Mouse (Mus musculus) CH12.LX (cell line): ENCODE results near the gene Sec22a. TPM values are rescaled to one million over a fixed set of nuclear protein-coding genes. Genes with fewer than 3 reads are reported as not detected.

Source experiments
- DNase-seq: peaks from one replicate; pipeline ENCODE4 v3.0.0-alpha.2; 2013; ENCODE audit errors: extremely low read depth
- H3K27ac ChIP-seq: 2 replicates; pipeline ENCODE4 v1.5.1; 2012; ENCODE audit warnings: low read depth, mild to moderate bottlenecking, control low read depth, moderate library complexity; ENCODE audit not compliant: insufficient read depth
- H3K27me3 ChIP-seq: replicated peaks from 2 replicates; pipeline ENCODE3; 2012; ENCODE audit warnings: inconsistent platforms
- H3K36me3 ChIP-seq, 2 experiments: replicated peaks in 1 of 2; 2 replicates each; pipeline versions ENCODE3 to v1.6.1; 2012; ENCODE audit warnings: inconsistent platforms in 1 of 2, low read length in 1 of 2, mild to moderate bottlenecking in 1 of 2, mixed read lengths in 1 of 2, moderate library complexity in 1 of 2; ENCODE audit not compliant: control insufficient read depth in 1 of 2, insufficient read depth in 1 of 2
- H3K4me1 ChIP-seq, 2 experiments: 2 replicates each; pipeline ENCODE4 v1.6.1; 2012; ENCODE audit warnings: inconsistent platforms in 1 of 2, moderate library complexity in 1 of 2; ENCODE audit not compliant: insufficient read depth in 2 of 2, control insufficient read depth in 1 of 2
- H3K4me2 ChIP-seq: 2 replicates; pipeline ENCODE4 v1.6.1; 2012; ENCODE audit warnings: low read depth, mild to moderate bottlenecking, control low read depth; ENCODE audit not compliant: poor library complexity, insufficient read depth, severe bottlenecking
- H3K4me3 ChIP-seq, 3 experiments: fragments of 150-350 bp in 1 of 3; sonication (generic) in 1 of 3; replicated peaks in 1 of 3; 2 replicates each; pipeline versions ENCODE3 to v1.5.1; 2011 to 2012; ENCODE audit warnings: low read depth in 2 of 3, low read length in 2 of 3, mild to moderate bottlenecking in 2 of 3, moderate library complexity in 2 of 3, control low read depth in 1 of 3, improper control_type of control experiment in 1 of 3, inconsistent platforms in 1 of 3, mixed read lengths in 1 of 3; ENCODE audit not compliant: poor library complexity in 1 of 3
- H3K79me2 ChIP-seq: replicated peaks from 2 replicates; pipeline ENCODE4 v1.6.1; 2012; ENCODE audit warnings: mild to moderate bottlenecking, moderate library complexity; ENCODE audit not compliant: control insufficient read depth, poor library complexity, insufficient read depth, severe bottlenecking; ENCODE audit errors: extremely low read depth
- H3K9ac ChIP-seq: 2 replicates; pipeline ENCODE4 v1.6.1; 2012; ENCODE audit warnings: low read depth, mild to moderate bottlenecking, control low read depth, moderate library complexity; ENCODE audit not compliant: insufficient read depth
- H3K9me3 ChIP-seq: replicated peaks from 2 replicates; pipeline ENCODE3; 2012; ENCODE audit warnings: low read length, inconsistent platforms, mixed read lengths
- CHD1 ChIP-seq: IDR thresholded peaks from 2 replicates; pipeline ENCODE4 v1.6.1; 2012; ENCODE audit warnings: low read depth, low read length, improper control_type of control experiment, inconsistent platforms
- CHD2 ChIP-seq: IDR thresholded peaks from 2 replicates; pipeline ENCODE4 v1.6.1; 2011; ENCODE audit warnings: low read length, improper control_type of control experiment
- E2F4 ChIP-seq: IDR thresholded peaks from 2 replicates; pipeline ENCODE4 v1.6.1; 2011; ENCODE audit warnings: low read depth, low read length, improper control_type of control experiment; ENCODE audit not compliant: insufficient replicate concordance
- GABPA ChIP-seq: IDR thresholded peaks from 2 replicates; pipeline ENCODE4 v1.6.1; 2012; ENCODE audit warnings: low read depth, low read length, improper control_type of control experiment, inconsistent platforms; ENCODE audit not compliant: insufficient replicate concordance
- HCFC1 ChIP-seq: IDR thresholded peaks from 2 replicates; pipeline ENCODE4 v1.6.1; 2012; ENCODE audit warnings: low read depth, mild to moderate bottlenecking, inconsistent platforms, low read length, improper control_type of control experiment
- IRF4 ChIP-seq: IDR thresholded peaks from 2 replicates; pipeline ENCODE4 v1.6.1; 2014; ENCODE audit warnings: low read depth, mild to moderate bottlenecking, inconsistent platforms, low read length, improper control_type of control experiment
- JUND ChIP-seq: conservative IDR thresholded peaks from 2 replicates; pipeline ENCODE4 v1.6.1; 2011; ENCODE audit warnings: low read depth, low read length, improper control_type of control experiment
- KAT2A ChIP-seq: IDR thresholded peaks from 2 replicates; pipeline ENCODE4 v1.6.1; 2012; ENCODE audit warnings: low read length, improper control_type of control experiment, inconsistent platforms; ENCODE audit not compliant: insufficient replicate concordance
- MYC ChIP-seq: IDR thresholded peaks from 2 replicates; pipeline ENCODE4 v1.6.1; 2011; ENCODE audit warnings: low read depth, mild to moderate bottlenecking, improper control_type of control experiment, low read length
- NELFE ChIP-seq: IDR thresholded peaks from 2 replicates; pipeline ENCODE4 v1.6.1; 2011; ENCODE audit warnings: low read depth, low read length, improper control_type of control experiment
- PAX5 ChIP-seq: IDR thresholded peaks from 2 replicates; pipeline ENCODE4 v1.6.1; 2012; ENCODE audit warnings: low read length, inconsistent platforms, mixed read lengths
- POLR2A ChIP-seq: IDR thresholded peaks from 2 replicates; pipeline ENCODE4 v1.6.1; 2011; ENCODE audit warnings: low read depth, mild to moderate bottlenecking, improper control_type of control experiment, low read length
- RAD21 ChIP-seq: IDR thresholded peaks from 2 replicates; pipeline ENCODE4 v1.6.1; 2011; ENCODE audit warnings: low read depth, mild to moderate bottlenecking, low read length, improper control_type of control experiment, moderate library complexity
- RCOR1 ChIP-seq: conservative IDR thresholded peaks from 2 replicates; pipeline ENCODE4 v1.6.1; 2012; ENCODE audit warnings: low read depth, mild to moderate bottlenecking, inconsistent platforms, low read length, improper control_type of control experiment
- SMC3 ChIP-seq: IDR thresholded peaks from 2 replicates; pipeline ENCODE4 v1.6.1; 2011; ENCODE audit warnings: low read depth, low read length, improper control_type of control experiment
- TBP ChIP-seq: conservative IDR thresholded peaks from 2 replicates; pipeline ENCODE4 v1.6.1; 2011; ENCODE audit warnings: low read depth, low read length, improper control_type of control experiment
- USF1 ChIP-seq: IDR thresholded peaks from 2 replicates; pipeline ENCODE4 v1.6.1; 2014; ENCODE audit warnings: low read depth, mild to moderate bottlenecking, inconsistent platforms, low read length, improper control_type of control experiment
- USF2 ChIP-seq: conservative IDR thresholded peaks from 2 replicates; pipeline ENCODE4 v1.6.1; 2011; ENCODE audit warnings: low read depth, low read length, improper control_type of control experiment
- ZC3H11A ChIP-seq: IDR thresholded peaks from 2 replicates; pipeline ENCODE4 v1.6.1; 2012; ENCODE audit warnings: low read depth, mild to moderate bottlenecking, inconsistent platforms, low read length, improper control_type of control experiment
- ZNF384 ChIP-seq: IDR thresholded peaks from 2 replicates; pipeline ENCODE4 v1.6.1; 2012; ENCODE audit warnings: low read depth, low read length, improper control_type of control experiment, inconsistent platforms
- dilution Hi-C: fragments of 300-500 bp; cut with MboI; formaldehyde crosslinking; loops from 2 replicates; pipeline ENCODE4 v1.14.3; 2020; ENCODE audit warnings: low sequenced_read_pairs; ENCODE audit not compliant: extremely low pct_unique_long_range_greater_than_20kb, extremely low pct_ligation_motif_present
- in situ Hi-C: fragments of 300-500 bp; cut with MboI; formaldehyde crosslinking; loops from 3 replicates; pipeline ENCODE4 v1.14.3; 2019; ENCODE audit warnings: low sequenced_read_pairs, low pct_ligation_motif_present, low pct_unique_long_range_greater_than_20kb, mixed read lengths
- polyA plus RNA-seq: library from polyadenylated mRNA; unstranded; fragments of >175 nt; gene quantifications from 2 replicates; pipeline ENCODE4 v1.2.1, GENCODE M21; 2012; ENCODE audit warnings: low read depth; ENCODE audit not compliant: insufficient read length
- total RNA-seq, 2 experiments: library from RNA; depleted of rRNA; stranded (reverse); fragments of 300-350 nt in 1 of 2; fragments of >200 nt in 1 of 2; gene quantifications; 2 replicates each; pipeline ENCODE4 v1.2.3; 2012 to 2014

Sec22a gene
- total and polyA plus RNA-seq, 3 experiments = 8.6 to 17.8 (median 10.8) TPM

- Histone ChIP-seq H3K27ac (no peak overlapping the region), H3K79me2 (no peaks in the 10 kb centered on the region), H3K36me3 (peaks cover 0 to 4% of the 10 kb centered on the region in 2 experiments), H3K4me1 (no peaks in the 10 kb centered on the region), H3K9ac (no peak overlapping the region), H3K27me3 (no peaks in the 10 kb centered on the region), H3K4me2 (no peak overlapping the region), H3K4me3 (no peak overlapping the region), H3K9me3 (no peaks in the 10 kb centered on the region)
- DNase-seq = no peak
- dilution Hi-C loops (no loop called here), in situ Hi-C loops (no loop called here)
- TF ChIP-seq SMC3 (no peak), JUND (no peak), IRF4 (no peak), USF1 (no peak), KAT2A (no peak), ZNF384 (no peak), NELFE (no peak), ZC3H11A (no peak), E2F4 (no peak), MYC (no peak), RCOR1 (no peak), USF2 (no peak)
These were observed 56.4 kb downstream of the Sec22a start for GRCm38 (mm10) chr16:35307331-35307730.

- no peak for TF ChIP-seq POLR2A
- TF ChIP-seq TBP = no peak
- TF ChIP-seq USF2 = no peak
- TF ChIP-seq NELFE = no peak
- no peak for TF ChIP-seq HCFC1
- no peak for TF ChIP-seq PAX5
- no peak for TF ChIP-seq CHD1
- no peak for TF ChIP-seq RAD21
- no peak for TF ChIP-seq E2F4
- TF ChIP-seq GABPA = no peak
- no peak for TF ChIP-seq CHD2
- in situ Hi-C loops = no loop called here
- dilution Hi-C loops = no loop called here
- Histone ChIP-seq H3K9ac (no peak overlapping the region), H3K4me1 (no peaks in the 10 kb centered on the region), H3K36me3 (peaks cover 0 to 3% of the 10 kb centered on the region in 2 experiments), H3K9me3 (no peaks in the 10 kb centered on the region), H3K4me2 (no peak overlapping the region), H3K79me2 (no peaks in the 10 kb centered on the region), H3K27ac (no peak overlapping the region), H3K4me3 (no peak overlapping the region), H3K27me3 (no peaks in the 10 kb centered on the region)
- DNase-seq = no peak
These were observed 57.1 kb downstream of the Sec22a start for GRCm38 (mm10) chr16:35306631-35307030.
